Mouse (Mus musculus) heart, postnatal 4 days (tissue): ENCODE data around the gene Gm20716. TPM values are rescaled to one million over a fixed set of nuclear protein-coding genes. Genes with fewer than 3 reads are reported as not detected.
"Not testable (repeated sequence)": the region's sequence is repeated elsewhere in the genome, so short reads cannot be mapped to it uniquely, and the experiment has no call there.

Source experiments
- DNase-seq: peaks from one replicate; pipeline ENCODE4 v3.0.0; 2021
- microRNA-seq, 2 experiments: library from miRNA; unstranded; fragments of <30 nt; microRNA quantifications; one replicate each; pipeline ENCODE4 v1.2.0; 2021 to 2022
- total RNA-seq, 2 experiments: library from RNA; stranded (reverse); gene quantifications; 2 replicates each; pipeline ENCODE4 v1.2.3; 2021

Gm20716 gene
- total RNA-seq, 2 experiments from 2014 or later = 23.0 to 32.3 TPM

- DNase-seq = no peak
Observed at GRCm38 (mm10) chr2:168161514-168161971, 68.6 kb downstream of the Gm20716 start.

- DNase-seq = no peak
Observed at GRCm38 (mm10) chr2:168160370-168160930, 69.7 kb downstream of the Gm20716 start.

- DNase-seq = peak; percentile 52
Observed at GRCm38 (mm10) chr2:168158911-168159711, 71.1 kb downstream of the Gm20716 start.

- DNase-seq = not testable (repeated sequence)
Observed at GRCm38 (mm10) chr2:168157974-168158373, 72.2 kb downstream of the Gm20716 start.

- no peak for DNase-seq
Observed at GRCm38 (mm10) chr2:168156361-168156760, 73.8 kb downstream of the Gm20716 start.

- no peak for DNase-seq
Observed at GRCm38 (mm10) chr2:168155666-168156065, 74.5 kb downstream of the Gm20716 start.

GRCm38 (mm10) chr2:168154090-168154881 lies 75.9 kb downstream of the Gm20716 start:
- peak; percentile 91 for DNase-seq

- DNase-seq = no peak
Observed at GRCm38 (mm10) chr2:168149241-168149640, 80.9 kb downstream of the Gm20716 start.

- no peak for DNase-seq
Observed at GRCm38 (mm10) chr2:168147722-168148432, 82.3 kb downstream of the Gm20716 start.

GRCm38 (mm10) chr2:168145437-168145836 lies 84.7 kb downstream of the Gm20716 start:
- peak; percentile 56 for DNase-seq

GRCm38 (mm10) chr2:168143794-168144193 lies 86.4 kb downstream of the Gm20716 start:
- no peak for DNase-seq

- DNase-seq = no peak
Observed at GRCm38 (mm10) chr2:168137161-168137560, 93.0 kb downstream of the Gm20716 start.

Small RNA genes lying within 50 kb of the gene (microRNA-seq; reads per million reads assigned to microRNA genes)
- gene Gm24561 = 0 reads per million in 2 experiments

Other genes starting within 250 kb of the Gm20716 start
- gene Ripor3, start 219.7 kb downstream of the Gm20716 start, total RNA-seq = under 1 TPM; 0.45 to 0.91 TPM
- 1 to 10 TPM; 4.0 to 4.5 TPM for gene Pard6b, start 149.4 kb downstream of the Gm20716 start, total RNA-seq
- 10 to 100 TPM; 69.1 to 70.2 TPM for gene Adnp, start 23.3 kb downstream of the Gm20716 start, total RNA-seq
- gene Dpm1, start 227 bp upstream of the Gm20716 start, total RNA-seq = 10 to 100 TPM; 50.8 to 60.8 TPM
- gene Mocs3, start 258 bp upstream of the Gm20716 start, total RNA-seq = 1 to 10 TPM; 6.7 to 8.1 TPM
- under 1 TPM in 1 of 2 experiments, not detected in 1; 0.07 TPM for gene Kcng1, start 51.4 kb upstream of the Gm20716 start, total RNA-seq